Mouse (Mus musculus) forebrain, embryonic 13.5 days (tissue): ENCODE results near the gene Cd47. TPM values are rescaled to one million over a fixed set of nuclear protein-coding genes. Genes with fewer than 3 reads are reported as not detected.
A peak's percentile ranks its signal among the peaks of the same experiment; 100 is the strongest.
"Not testable (repeated sequence)": the region's sequence is repeated elsewhere in the genome, so short reads cannot be mapped to it uniquely, and the experiment has no call there.

Experiments used
- ATAC-seq: fragments of 200-750 bp; cut with Nextera tagmentation; 2 replicates; pipeline ENCODE4 v1.8.0; 2017
- H3K27ac ChIP-seq: fragments of 300-500 bp; sonication (generic); 2 replicates; pipeline ENCODE4 v1.5.1; 2015; ENCODE audit warnings: inconsistent platforms, mild to moderate bottlenecking, moderate library complexity
- H3K27me3 ChIP-seq: fragments of 300-500 bp; sonication (generic); 2 replicates; pipeline ENCODE4 v1.6.1; 2015; ENCODE audit warnings: mild to moderate bottlenecking, inconsistent platforms
- H3K36me3 ChIP-seq: fragments of 300-500 bp; sonication (generic); 2 replicates; pipeline ENCODE4 v1.6.1; 2015; ENCODE audit warnings: mild to moderate bottlenecking, inconsistent platforms; ENCODE audit not compliant: poor library complexity, severe bottlenecking
- H3K4me1 ChIP-seq: fragments of 300-500 bp; sonication (generic); 2 replicates; pipeline ENCODE4 v1.6.1; 2015; ENCODE audit warnings: inconsistent platforms
- H3K4me2 ChIP-seq: fragments of 300-500 bp; sonication (generic); 2 replicates; pipeline ENCODE4 v1.6.1; 2015; ENCODE audit warnings: inconsistent platforms, mild to moderate bottlenecking, moderate library complexity
- H3K4me3 ChIP-seq: fragments of 300-500 bp; sonication (generic); 2 replicates; pipeline ENCODE4 v1.5.1; 2015; ENCODE audit warnings: mild to moderate bottlenecking, inconsistent platforms
- H3K9ac ChIP-seq: fragments of 300-500 bp; sonication (generic); 2 replicates; pipeline ENCODE4 v1.6.1; 2015; ENCODE audit warnings: mild to moderate bottlenecking, inconsistent platforms
- H3K9me3 ChIP-seq: fragments of 300-500 bp; sonication (generic); replicated peaks from 2 replicates; pipeline ENCODE4 v1.6.1; 2016; ENCODE audit warnings: inconsistent platforms
- WGBS: fragments of 180-500 bp; shearing (Covaris S2); methylation state at CpG from one replicate; pipeline ENCODE4 v1.1.7; 2015; 5-methylcytosine and 5-hydroxymethylcytosine counted together
- polyA plus RNA-seq: library from polyadenylated mRNA; unstranded; fragments of >200 nt; fragmentation: Nextera tagmentation; extraction: Ambion mirVana; gene quantifications from 2 replicates; pipeline ENCODE4 v1.2.1, GENCODE M21; 2015

Cd47 gene
- polyA plus RNA-seq, 1 experiment from 2014 or later: 80.4 TPM

- no peaks in the 10 kb centered on the region for H3K27me3 ChIP-seq
- H3K4me2 ChIP-seq: no peak overlapping the region
- no peaks in the 10 kb centered on the region for H3K4me1 ChIP-seq
- ATAC-seq: no peak
- no peak overlapping the region for H3K9ac ChIP-seq
- no peak overlapping the region for H3K27ac ChIP-seq
- H3K4me3 ChIP-seq: no peak overlapping the region
- H3K36me3 ChIP-seq: no peaks in the 10 kb centered on the region
- 82% methylated on average over 4 of the region's 4 CpGs for WGBS
- H3K9me3 ChIP-seq: no peaks in the 10 kb centered on the region
Measured at GRCm38 (mm10) chr16:49814419-49814818, 14.1 kb downstream of the Cd47 start.

- H3K9ac ChIP-seq: no peak overlapping the region
- H3K27me3 ChIP-seq: no peaks in the 10 kb centered on the region
- 93% methylated on average over 3 of the region's 3 CpGs for WGBS
- no peak for ATAC-seq
- H3K4me1 ChIP-seq: no peaks in the 10 kb centered on the region
- H3K4me2 ChIP-seq: no peak overlapping the region
- H3K9me3 ChIP-seq: no peaks in the 10 kb centered on the region
- H3K4me3 ChIP-seq: no peak overlapping the region
- no peaks in the 10 kb centered on the region for H3K36me3 ChIP-seq
- no peak overlapping the region for H3K27ac ChIP-seq
Measured at GRCm38 (mm10) chr16:49816889-49817288, 16.6 kb downstream of the Cd47 start.

- no peaks in the 10 kb centered on the region for H3K36me3 ChIP-seq
- WGBS: 86% methylated on average over 5 of the region's 5 CpGs
- no peaks in the 10 kb centered on the region for H3K4me1 ChIP-seq
- no peak overlapping the region for H3K9ac ChIP-seq
- no peaks in the 10 kb centered on the region for H3K9me3 ChIP-seq
- H3K4me3 ChIP-seq: no peak overlapping the region
- H3K27me3 ChIP-seq: no peaks in the 10 kb centered on the region
- H3K4me2 ChIP-seq: no peak overlapping the region
- no peak for ATAC-seq
- no peak overlapping the region for H3K27ac ChIP-seq
Measured at GRCm38 (mm10) chr16:49818146-49818545, 17.8 kb downstream of the Cd47 start.

- H3K4me2 ChIP-seq: no peak overlapping the region
- WGBS: 92% methylated on average over 6 of the region's 6 CpGs
- H3K9ac ChIP-seq: no peak overlapping the region
- no peaks in the 10 kb centered on the region for H3K36me3 ChIP-seq
- H3K4me1 ChIP-seq: no peaks in the 10 kb centered on the region
- H3K27ac ChIP-seq: no peak overlapping the region
- ATAC-seq: no peak
- no peak overlapping the region for H3K4me3 ChIP-seq
- no peaks in the 10 kb centered on the region for H3K27me3 ChIP-seq
- H3K9me3 ChIP-seq: no peaks in the 10 kb centered on the region
Measured at GRCm38 (mm10) chr16:49818627-49819026, 18.3 kb downstream of the Cd47 start.

- Histone ChIP-seq H3K9me3 (no peaks in the 10 kb centered on the region), H3K4me1 (no peaks in the 10 kb centered on the region), H3K4me2 (no peak overlapping the region), H3K36me3 (no peaks in the 10 kb centered on the region), H3K27ac (no peak overlapping the region), H3K9ac (no peak overlapping the region), H3K27me3 (no peaks in the 10 kb centered on the region), H3K4me3 (no peak overlapping the region)
- WGBS: 82% methylated on average over 3 of the region's 3 CpGs
- no peak for ATAC-seq
Measured at GRCm38 (mm10) chr16:49819494-49819893, 19.2 kb downstream of the Cd47 start.

- ATAC-seq, H3K9ac ChIP-seq, H3K27me3 ChIP-seq, H3K4me3 ChIP-seq, H3K4me2 ChIP-seq, H3K4me1 ChIP-seq, H3K27ac ChIP-seq, H3K36me3 ChIP-seq, H3K9me3 ChIP-seq: not testable (repeated sequence)
- 91% methylated on average over 3 of the region's 3 CpGs for WGBS
Measured at GRCm38 (mm10) chr16:49830911-49831310, 30.6 kb downstream of the Cd47 start.

GRCm38 (mm10) chr16:49832339-49832738 is 32.0 kb downstream of the Cd47 start:
- ATAC-seq: no peak
- no peak overlapping the region for H3K4me3 ChIP-seq
- no peaks in the 10 kb centered on the region for H3K36me3 ChIP-seq
- H3K9ac ChIP-seq: no peak overlapping the region
- H3K27ac ChIP-seq: no peak overlapping the region
- WGBS: 92% methylated on average over 3 of the region's 3 CpGs
- H3K4me2 ChIP-seq: no peak overlapping the region
- 0 out of 2 replicates have a peak, but pooled peaks cover 3% of the 10 kb centered on the region for H3K4me1 ChIP-seq
- no peaks in the 10 kb centered on the region for H3K27me3 ChIP-seq
- no peaks in the 10 kb centered on the region for H3K9me3 ChIP-seq

GRCm38 (mm10) chr16:49834130-49834693 is 33.9 kb downstream of the Cd47 start:
- WGBS: 59% methylated on average over 4 of the region's 4 CpGs
- Histone ChIP-seq H3K4me1 (0 out of 2 replicates have a peak, but pooled peaks cover 3% of the 10 kb centered on the region), H3K4me3 (no peak overlapping the region), H3K4me2 (no peak overlapping the region), H3K27me3 (no peaks in the 10 kb centered on the region), H3K9me3 (no peaks in the 10 kb centered on the region), H3K36me3 (no peaks in the 10 kb centered on the region), H3K27ac (no peak overlapping the region), H3K9ac (no peak overlapping the region)
- ATAC-seq: peak; percentile 61; the same call in 1 of the 2 replicates

GRCm38 (mm10) chr16:49836634-49837164 is 36.4 kb downstream of the Cd47 start:
- H3K9me3 ChIP-seq: no peaks in the 10 kb centered on the region
- ATAC-seq: no peak
- H3K9ac ChIP-seq: no peak overlapping the region
- 0 out of 2 replicates have a peak, but pooled peaks cover 8% of the 10 kb centered on the region for H3K4me1 ChIP-seq
- H3K27me3 ChIP-seq: no peaks in the 10 kb centered on the region
- no peak overlapping the region for H3K4me3 ChIP-seq
- H3K4me2 ChIP-seq: no peak overlapping the region
- WGBS: 92% methylated on average over 6 of the region's 6 CpGs
- no peak overlapping the region for H3K27ac ChIP-seq
- H3K36me3 ChIP-seq: no peaks in the 10 kb centered on the region

- Histone ChIP-seq H3K4me3 (no peak overlapping the region), H3K9me3 (no peaks in the 10 kb centered on the region), H3K4me1 (0 out of 2 replicates have a peak, but pooled peaks cover 8% of the 10 kb centered on the region), H3K9ac (no peak overlapping the region), H3K4me2 (no peak overlapping the region), H3K36me3 (no peaks in the 10 kb centered on the region), H3K27ac (no peak overlapping the region), H3K27me3 (no peaks in the 10 kb centered on the region)
- 84% methylated on average over 6 of the region's 6 CpGs for WGBS
- ATAC-seq: no peak
Measured at GRCm38 (mm10) chr16:49838923-49839322, 38.6 kb downstream of the Cd47 start.

GRCm38 (mm10) chr16:49839681-49840535 is 39.6 kb downstream of the Cd47 start:
- Histone ChIP-seq H3K4me3 (no peak overlapping the region), H3K9ac (no peak overlapping the region), H3K27me3 (no peaks in the 10 kb centered on the region), H3K27ac (no peak overlapping the region), H3K9me3 (no peaks in the 10 kb centered on the region), H3K36me3 (no peaks in the 10 kb centered on the region), H3K4me2 (no peak overlapping the region), H3K4me1 (0 out of 2 replicates have a peak, but pooled peaks cover 5% of the 10 kb centered on the region)
- WGBS: 71% methylated on average over 15 of the region's 15 CpGs
- ATAC-seq: peak; percentile 76; the same call in 1 of the 2 replicates

GRCm38 (mm10) chr16:49843723-49844122 is 43.4 kb downstream of the Cd47 start:
- Histone ChIP-seq H3K9me3 (no peaks in the 10 kb centered on the region), H3K36me3 (no peaks in the 10 kb centered on the region), H3K27me3 (no peaks in the 10 kb centered on the region), H3K4me3 (no peak overlapping the region), H3K4me2 (no peak overlapping the region), H3K9ac (no peak overlapping the region), H3K4me1 (0 out of 2 replicates have a peak, but pooled peaks cover 5% of the 10 kb centered on the region), H3K27ac (no peak overlapping the region)
- 83% methylated on average over 1 of the region's 1 CpGs for WGBS
- no peak for ATAC-seq
